Mouse (Mus musculus) G1E (cell line): ENCODE measurements around the gene Fev. TPM values are rescaled to one million over a fixed set of nuclear protein-coding genes. Genes with fewer than 3 reads are reported as not detected.

Experiments
- ATAC-seq: 2 replicates; pipeline ENCODE4 v1.8.0; 2016; ENCODE audit warnings: mild to moderate bottlenecking; ENCODE audit not compliant: insufficient number of reproducible peaks, poor library complexity, low FRiP score, severe bottlenecking; ENCODE audit errors: extremely low read depth
- DNase-seq: peaks from one replicate; pipeline ENCODE4 v3.0.0; 2012; ENCODE audit warnings: low spot score
- H3K27me3 ChIP-seq: 2 replicates; pipeline ENCODE4 v1.6.1; 2012; ENCODE audit warnings: mild to moderate bottlenecking, low read length, inconsistent platforms; ENCODE audit not compliant: insufficient read depth
- H3K36me3 ChIP-seq: replicated peaks from 2 replicates; pipeline ENCODE3; 2012; ENCODE audit warnings: mild to moderate bottlenecking, inconsistent platforms
- H3K4me1 ChIP-seq: 2 replicates; pipeline ENCODE4 v1.6.1; 2012; ENCODE audit warnings: low read depth, low read length, inconsistent platforms, mixed read lengths; ENCODE audit not compliant: insufficient read depth
- H3K4me3 ChIP-seq: 2 replicates; pipeline ENCODE4 v1.5.1; 2012; ENCODE audit warnings: low read depth, mild to moderate bottlenecking, inconsistent platforms, low read length, moderate library complexity, mixed read lengths
- H3K9me3 ChIP-seq: replicated peaks from 2 replicates; pipeline ENCODE4 v1.6.1; 2012; ENCODE audit warnings: inconsistent platforms
- CTCF ChIP-seq: IDR thresholded peaks from 2 replicates; pipeline ENCODE4 v1.5.1; 2012; ENCODE audit warnings: low read depth, low read length, inconsistent platforms, mixed read lengths
- GATA1 ChIP-seq: IDR thresholded peaks from 2 replicates; pipeline ENCODE4 v1.6.1; 2012; ENCODE audit warnings: borderline replicate concordance, low read length, inconsistent platforms, mixed read lengths
- GATA2 ChIP-seq: IDR thresholded peaks from 2 replicates; pipeline ENCODE4 v1.6.1; 2012; ENCODE audit warnings: low read depth, low read length, inconsistent platforms, borderline replicate concordance
- POLR2AphosphoS5 ChIP-seq: IDR thresholded peaks from 2 replicates; pipeline ENCODE4 v1.6.1; 2012; ENCODE audit warnings: low read depth, low read length, inconsistent platforms; ENCODE audit not compliant: insufficient replicate concordance
- TAL1 ChIP-seq: conservative IDR thresholded peaks from 2 replicates; pipeline ENCODE4 v1.6.1; 2012; ENCODE audit warnings: low read depth, low read length, inconsistent platforms, mixed read lengths
- polyA plus RNA-seq: library from polyadenylated mRNA; stranded (reverse); fragments of >175 nt; gene quantifications from 2 replicates; pipeline ENCODE4 v1.2.3, GENCODE M21; 2012
- total RNA-seq, 2 experiments: library from RNA; stranded (forward) in 1 of 2; stranded (reverse) in 1 of 2; fragments of 200-1000 nt in 1 of 2; fragments of >200 nt in 1 of 2; fragmentation: Nextera tagmentation in 1 of 2; gene quantifications; 2 replicates each; pipeline ENCODE4 v1.2.3; 2014 to 2017

Gene Fev
- total and polyA plus RNA-seq, 3 experiments: 0.33 TPM; not detected in 2

DNA sequence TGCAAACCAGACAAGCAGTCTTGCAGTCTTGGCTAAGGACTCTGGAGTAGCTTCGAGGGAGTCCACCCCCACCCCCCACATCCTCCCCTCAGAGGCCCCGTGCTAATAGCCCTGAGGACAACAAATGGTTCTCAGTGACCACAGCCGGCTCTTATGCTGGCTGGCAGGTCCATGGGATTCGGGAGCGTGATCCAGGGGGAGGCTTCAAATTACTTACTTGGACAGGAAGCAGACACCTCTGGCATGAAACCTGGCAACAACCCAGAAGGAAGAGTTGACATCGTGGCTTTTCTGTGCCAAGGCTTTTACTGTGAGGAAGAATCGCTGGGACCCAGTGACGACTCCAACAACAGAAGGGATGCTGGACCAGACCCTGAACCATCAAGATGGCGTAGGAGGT lies 38.9 kb downstream of the Fev start:
- H3K4me3 ChIP-seq: no peak overlapping the region
- ATAC-seq (no peak), DNase-seq (no peak)
- H3K9me3 ChIP-seq: no peaks in the 10 kb centered on the region
- H3K36me3 ChIP-seq: no peaks in the 10 kb centered on the region
- TF ChIP-seq POLR2AphosphoS5 (no peak), GATA1 (no peak), GATA2 (no peak), CTCF (no peak), TAL1 (no peak)
- H3K4me1 ChIP-seq: no peaks in the 10 kb centered on the region
- H3K27me3 ChIP-seq: no peaks in the 10 kb centered on the region; the same call in none of the 2 replicates

DNA sequence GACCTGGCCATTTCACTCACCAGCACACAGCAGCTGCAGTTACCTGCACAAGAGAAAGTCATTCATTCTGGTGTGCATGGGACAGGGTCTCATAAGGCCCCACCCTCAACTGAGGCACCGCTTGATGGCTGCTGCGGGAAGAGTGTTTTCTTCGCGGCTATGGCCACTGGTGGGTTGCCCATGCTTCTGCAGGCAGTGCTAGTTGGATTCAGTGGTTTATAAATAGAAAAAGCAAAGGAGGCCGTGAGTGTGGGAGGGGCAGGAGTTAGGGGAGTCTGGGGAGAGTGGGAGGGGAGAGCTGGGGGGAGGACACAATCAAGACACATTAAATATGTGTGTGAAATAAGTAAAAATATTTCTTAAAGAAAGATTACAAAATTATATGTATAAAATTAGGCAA lies 42.1 kb downstream of the Fev start:
- no peaks in the 10 kb centered on the region for H3K4me1 ChIP-seq
- no peak overlapping the region for H3K4me3 ChIP-seq
- no peak for ATAC-seq
- no peaks in the 10 kb centered on the region for H3K36me3 ChIP-seq
- H3K9me3 ChIP-seq: no peaks in the 10 kb centered on the region
- TF ChIP-seq GATA1 (no peak), TAL1 (no peak), GATA2 (no peak), POLR2AphosphoS5 (no peak)
- no peak for DNase-seq
- H3K27me3 ChIP-seq: no peaks in the 10 kb centered on the region

DNA sequence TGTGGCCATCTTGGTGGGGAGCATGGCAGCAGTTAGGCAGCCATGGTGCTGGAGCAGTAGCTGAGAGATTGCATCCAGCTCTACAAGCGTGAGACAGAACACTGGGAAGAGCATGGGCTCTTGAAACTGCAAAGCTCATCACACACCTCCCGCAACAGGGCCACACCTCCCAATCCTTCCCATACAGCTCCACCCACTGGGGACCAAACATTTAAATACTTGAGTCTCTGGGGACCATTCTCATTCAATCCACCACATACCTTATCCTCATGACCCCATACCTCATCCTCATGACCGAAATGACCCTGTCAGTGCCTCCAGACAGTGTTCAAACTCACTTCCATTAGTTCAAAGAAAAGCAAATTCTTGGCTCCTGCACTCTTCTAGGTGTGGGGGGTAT lies 52.0 kb downstream of the Fev start:
- Histone ChIP-seq H3K36me3 (no peaks in the 10 kb centered on the region), H3K9me3 (no peaks in the 10 kb centered on the region), H3K27me3 (no peaks in the 10 kb centered on the region; the same call in 1 of the 2 replicates), H3K4me3 (no peak overlapping the region), H3K4me1 (no peaks in the 10 kb centered on the region)
- DNase-seq (no peak), ATAC-seq (no peak)
- TF ChIP-seq GATA2 (no peak), TAL1 (no peak), GATA1 (no peak), CTCF (no peak), POLR2AphosphoS5 (no peak)

Other genes starting within 250 kb of the Fev start
- 61.7 and 68.5 TPM in 2 replicates for gene Ttll4, start 223.7 kb downstream of the Fev start, total RNA-seq (2014; fragmentation: Nextera tagmentation)
- 44.4 and 46.0 TPM in 2 replicates for gene Ttll4, start 223.7 kb downstream of the Fev start, total RNA-seq (2017)
- gene Ttll4, start 223.7 kb downstream of the Fev start, polyA plus RNA-seq: 21.2 and 25.8 TPM in 2 replicates
- not detected in 2 replicates for gene Cyp27a1, start 171.8 kb downstream of the Fev start, total RNA-seq (2014; fragmentation: Nextera tagmentation)
- gene Cyp27a1, start 171.8 kb downstream of the Fev start, total RNA-seq (2017): 0.55 TPM in 1 of 2 replicates, not detected in the other
- gene Cyp27a1, start 171.8 kb downstream of the Fev start, polyA plus RNA-seq: not detected in 2 replicates
- not detected in 2 replicates for gene Prkag3, start 136.2 kb downstream of the Fev start, total RNA-seq (2014; fragmentation: Nextera tagmentation)
- not detected in 2 replicates for gene Prkag3, start 136.2 kb downstream of the Fev start, total RNA-seq (2017)
- gene Prkag3, start 136.2 kb downstream of the Fev start, polyA plus RNA-seq: not detected in 2 replicates
- gene Wnt6, start 113.5 kb downstream of the Fev start, total RNA-seq (2014; fragmentation: Nextera tagmentation): not detected in 2 replicates
- gene Wnt6, start 113.5 kb downstream of the Fev start, total RNA-seq (2017): 0.17 TPM in 1 of 2 replicates, not detected in the other
- not detected in 2 replicates for gene Wnt6, start 113.5 kb downstream of the Fev start, polyA plus RNA-seq
- gene Wnt10a, start 93.9 kb downstream of the Fev start, total RNA-seq (2014; fragmentation: Nextera tagmentation): not detected in 2 replicates
- gene Wnt10a, start 93.9 kb downstream of the Fev start, total RNA-seq (2017): 0.05 and 0.06 TPM in 2 replicates
- gene Wnt10a, start 93.9 kb downstream of the Fev start, polyA plus RNA-seq: not detected in 2 replicates
- gene Cdk5r2, start 30.5 kb downstream of the Fev start, total RNA-seq (2014; fragmentation: Nextera tagmentation): not detected in 2 replicates
- gene Cdk5r2, start 30.5 kb downstream of the Fev start, total RNA-seq (2017): 0.06 TPM in 1 of 2 replicates, not detected in the other
- not detected in 2 replicates for gene Cdk5r2, start 30.5 kb downstream of the Fev start, polyA plus RNA-seq
- not detected in 2 replicates for gene Cryba2, start 7.7 kb upstream of the Fev start, total RNA-seq (2014; fragmentation: Nextera tagmentation)
- gene Cryba2, start 7.7 kb upstream of the Fev start, total RNA-seq (2017): not detected in 2 replicates
- gene Cryba2, start 7.7 kb upstream of the Fev start, polyA plus RNA-seq: not detected in 2 replicates
- gene Cfap65, start 50.2 kb upstream of the Fev start, total RNA-seq (2014; fragmentation: Nextera tagmentation): not detected in 2 replicates
- gene Cfap65, start 50.2 kb upstream of the Fev start, total RNA-seq (2017): 0.11 and 0.12 TPM in 2 replicates
- not detected in 2 replicates for gene Cfap65, start 50.2 kb upstream of the Fev start, polyA plus RNA-seq
- not detected in 2 replicates for gene Ihh, start 66.3 kb upstream of the Fev start, total RNA-seq (2014; fragmentation: Nextera tagmentation)
- 0.17 and 0.27 TPM in 2 replicates for gene Ihh, start 66.3 kb upstream of the Fev start, total RNA-seq (2017)
- gene Ihh, start 66.3 kb upstream of the Fev start, polyA plus RNA-seq: 0.08 and 0.13 TPM in 2 replicates
- 2.5 and 5.1 TPM in 2 replicates for gene Nhej1, start 239.8 kb upstream of the Fev start, total RNA-seq (2014; fragmentation: Nextera tagmentation)
- 12.3 and 12.4 TPM in 2 replicates for gene Nhej1, start 239.8 kb upstream of the Fev start, total RNA-seq (2017)
- gene Nhej1, start 239.8 kb upstream of the Fev start, polyA plus RNA-seq: 0.40 and 0.47 TPM in 2 replicates
- gene Slc23a3, start 248.5 kb upstream of the Fev start, total RNA-seq (2014; fragmentation: Nextera tagmentation): 0.83 and 1.5 TPM in 2 replicates
- gene Slc23a3, start 248.5 kb upstream of the Fev start, total RNA-seq (2017): 0.22 and 0.29 TPM in 2 replicates
- gene Slc23a3, start 248.5 kb upstream of the Fev start, polyA plus RNA-seq: 0.03 TPM in 1 of 2 replicates, not detected in the other